In the genomic region with DNA sequence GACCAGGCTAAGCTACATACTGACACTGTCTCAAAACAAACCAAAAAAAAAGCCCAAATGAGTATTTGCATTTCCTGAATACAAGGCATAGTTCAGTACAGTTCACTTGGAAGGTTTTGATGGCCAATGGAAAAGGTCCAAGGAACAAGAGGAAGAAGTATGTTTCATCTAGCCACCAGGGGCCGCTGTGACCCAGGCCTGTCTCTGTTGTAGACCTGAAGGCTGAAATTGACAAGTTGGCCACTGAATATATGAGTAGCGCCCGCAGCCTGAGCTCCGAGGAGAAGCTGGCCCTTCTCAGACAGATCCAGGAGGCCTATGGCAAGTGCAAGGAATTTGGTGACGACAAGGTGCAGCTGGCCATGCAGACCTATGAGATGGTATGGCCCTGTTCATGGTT, we compare ENCODE assay signal across 8 mouse cellular contexts. TPM values are rescaled to one million over a fixed set of nuclear protein-coding genes. Genes with fewer than 3 reads are reported as not detected.
DNase-seq lines count a peak whose midpoint lies in the region; ATAC-seq and TF ChIP-seq lines count a peak whose summit lies in the region.

No protein-coding gene starts in this region.

- no peak overlapping the region for H3K27ac ChIP-seq in cortical plate, adult 2 months (ENCODE audit: insufficient read depth, low read length)
- H3K27ac ChIP-seq in midbrain, embryonic 13.5 days, result no peak overlapping the region

- H3K27me3 ChIP-seq in midbrain, embryonic 13.5 days, result no peaks in the 10 kb centered on the region

- intact Hi-C loops in left cerebral cortex, postnatal 36 days (cut with DNase I), result loop anchor here (2.0 kb wide), 1 partner anchor 38 kb away; no protein-coding TSS in a partner anchor

- ATAC-seq in midbrain, embryonic 13.5 days, result peak; percentile 68

- DNase-seq in urinary bladder, adult 2 months (ENCODE audit: low spot score), result peak; percentile 45
- DNase-seq in urinary bladder, postnatal 10 days (ENCODE audit: low spot score), result no peak
- DNase-seq in gastrocnemius, postnatal 25 days, result peak; percentile 68
- peak; percentile 62 for DNase-seq in kidney, adult 11 months
- DNase-seq in left cerebral cortex, postnatal 36 days (ENCODE audit: low spot score in 2 of 2), result peak; percentile 57 to 70
- peak; percentile 53 for DNase-seq in spleen, adult 12 weeks (ENCODE audit: low spot score)

- H3K4me2 ChIP-seq in midbrain, embryonic 13.5 days (replicated peaks), result no peak overlapping the region

- no peak for TF ChIP-seq POLR2A in cortical plate, adult 2 months (IDR thresholded peaks at IDR 0.05; ENCODE audit: extremely low read depth, insufficient read depth, low read length)

- TF ChIP-seq CTCF in cortical plate, adult 2 months (IDR thresholded peaks at IDR 0.05; ENCODE audit: extremely low read depth, insufficient read depth, low read length), result peak; percentile 91

- H3K36me3 ChIP-seq in midbrain, embryonic 13.5 days, result peaks cover 78% of the 10 kb centered on the region

- WGBS in midbrain, embryonic 13.5 days, result 31% methylated on average over 5 of the region's 5 CpGs

- H3K9me3 ChIP-seq in midbrain, embryonic 13.5 days, result no peaks in the 10 kb centered on the region

- H3K4me1 ChIP-seq in cortical plate, adult 2 months (ENCODE audit: control insufficient read depth, insufficient read depth, low read length), result no peaks in the 10 kb centered on the region
- 0 out of 2 replicates have a peak, but pooled peaks cover 7% of the 10 kb centered on the region for H3K4me1 ChIP-seq in midbrain, embryonic 13.5 days (replicated peaks)

- H3K4me3 ChIP-seq in cortical plate, adult 2 months (ENCODE audit: insufficient read depth, low read length), result no peak overlapping the region
- no peak overlapping the region for H3K4me3 ChIP-seq in midbrain, embryonic 13.5 days (replicated peaks)

- no peak overlapping the region for H3K9ac ChIP-seq in midbrain, embryonic 13.5 days (replicated peaks)

RNA-seq across cellular contexts. Expression of gene Acrbp, which starts 2.8 kb away (rescaled TPM):
- polyA plus RNA-seq in urinary bladder, adult 2 months (2012; rRNA removed), result 23.5 and 24.7 TPM in 2 replicates
- polyA plus RNA-seq in cortical plate, adult 2 months (2012; rRNA removed), result 17.3 and 19.4 TPM in 2 replicates
- 1 to 10 TPM; 1.1 to 1.9 TPM for total RNA-seq in gastrocnemius, postnatal 25 days (2021)
- 10 to 100 TPM in 1 of 2 experiments, 1 to 10 TPM in 1; 8.3 to 13.4 TPM for total RNA-seq in left cerebral cortex, postnatal 36 days (2021)
- polyA plus RNA-seq in midbrain, embryonic 13.5 days (2015; fragmentation: Nextera tagmentation; extraction: Ambion mirVana), result 15.8 and 19.7 TPM in 2 replicates

RNA-seq across cellular contexts. Expression of gene Ing4, which starts 7.1 kb away (rescaled TPM):
- polyA plus RNA-seq in urinary bladder, adult 2 months (2012; rRNA removed), result 88.6 and 113 TPM in 2 replicates
- polyA plus RNA-seq in cortical plate, adult 2 months (2012; rRNA removed), result 69.7 and 78.6 TPM in 2 replicates
- 10 to 100 TPM; 24.2 to 29.1 TPM for total RNA-seq in gastrocnemius, postnatal 25 days (2021)
- total RNA-seq in left cerebral cortex, postnatal 36 days (2021), result 10 to 100 TPM; 55.2 to 63.9 TPM
- polyA plus RNA-seq in midbrain, embryonic 13.5 days (2015; fragmentation: Nextera tagmentation; extraction: Ambion mirVana), result 195 and 201 TPM in 2 replicates

RNA-seq across cellular contexts. Expression of gene Lpar5, which starts 21.0 kb away (rescaled TPM):
- 2.9 and 4.2 TPM in 2 replicates for polyA plus RNA-seq in urinary bladder, adult 2 months (2012; rRNA removed)
- 1.0 and 1.3 TPM in 2 replicates for polyA plus RNA-seq in cortical plate, adult 2 months (2012; rRNA removed)
- total RNA-seq in gastrocnemius, postnatal 25 days (2021), result not detected
- under 1 TPM; 0.48 to 0.84 TPM for total RNA-seq in left cerebral cortex, postnatal 36 days (2021)
- polyA plus RNA-seq in midbrain, embryonic 13.5 days (2015; fragmentation: Nextera tagmentation; extraction: Ambion mirVana), result 0.34 and 0.37 TPM in 2 replicates

RNA-seq across cellular contexts. Expression of gene Zfp384, which starts 37.7 kb away (rescaled TPM):
- polyA plus RNA-seq in urinary bladder, adult 2 months (2012; rRNA removed), result 42.8 and 43.1 TPM in 2 replicates
- polyA plus RNA-seq in cortical plate, adult 2 months (2012; rRNA removed), result 46.9 and 51.6 TPM in 2 replicates
- total RNA-seq in gastrocnemius, postnatal 25 days (2021), result 10 to 100 TPM; 18.5 to 19.3 TPM
- 10 to 100 TPM; 33.3 to 52.7 TPM for total RNA-seq in left cerebral cortex, postnatal 36 days (2021)
- polyA plus RNA-seq in midbrain, embryonic 13.5 days (2015; fragmentation: Nextera tagmentation; extraction: Ambion mirVana), result 18.8 and 23.1 TPM in 2 replicates

RNA-seq across cellular contexts. Expression of gene Chd4, which starts 49.1 kb away (rescaled TPM):
- polyA plus RNA-seq in urinary bladder, adult 2 months (2012; rRNA removed), result 43.1 and 78.9 TPM in 2 replicates
- 79.0 and 80.7 TPM in 2 replicates for polyA plus RNA-seq in cortical plate, adult 2 months (2012; rRNA removed)
- total RNA-seq in gastrocnemius, postnatal 25 days (2021), result 10 to 100 TPM; 67.8 to 72.6 TPM
- total RNA-seq in left cerebral cortex, postnatal 36 days (2021), result 100 to 1,000 TPM; 153 to 166 TPM
- polyA plus RNA-seq in midbrain, embryonic 13.5 days (2015; fragmentation: Nextera tagmentation; extraction: Ambion mirVana), result 133 and 138 TPM in 2 replicates
